Mouse (Mus musculus): ENCODE results near the gene Ptpn5.
A peak's percentile ranks its signal among the peaks of the same experiment; 100 is the strongest.

Gene Ptpn5

GRCm38 (mm10) chr7:47059339-47059738, 74.1 kb downstream of the Ptpn5 start:
- DNase-seq (ENCODE audit: low read depth, low spot score) = no peak

- no peak for DNase-seq (ENCODE audit: low read depth, low spot score)
Measured at GRCm38 (mm10) chr7:47056273-47056672, 77.2 kb downstream of the Ptpn5 start.

- no peak for DNase-seq (ENCODE audit: low read depth, low spot score)
Measured at GRCm38 (mm10) chr7:47055744-47056143, 77.7 kb downstream of the Ptpn5 start.

GRCm38 (mm10) chr7:47054666-47055065, 78.8 kb downstream of the Ptpn5 start:
- DNase-seq (ENCODE audit: low read depth, low spot score) = no peak

- no peak for DNase-seq (ENCODE audit: low read depth, low spot score)
Measured at GRCm38 (mm10) chr7:47053287-47053686, 80.2 kb downstream of the Ptpn5 start.

GRCm38 (mm10) chr7:47052276-47052675, 81.2 kb downstream of the Ptpn5 start:
- DNase-seq (ENCODE audit: low read depth, low spot score) = no peak

- DNase-seq (ENCODE audit: low read depth, low spot score) = no peak
Measured at GRCm38 (mm10) chr7:47051404-47052151, 81.9 kb downstream of the Ptpn5 start.

GRCm38 (mm10) chr7:47050766-47051165, 82.7 kb downstream of the Ptpn5 start:
- no peak for DNase-seq (ENCODE audit: low read depth, low spot score)

GRCm38 (mm10) chr7:47050366-47050765, 83.1 kb downstream of the Ptpn5 start, which contains the start of gene Tmem86a:
Gene Tmem86a (plus strand): TSS chr7:47050601.
- peak; percentile 92 for DNase-seq (ENCODE audit: low read depth, low spot score)

GRCm38 (mm10) chr7:47042823-47043490, 90.5 kb downstream of the Ptpn5 start:
- no peak for DNase-seq (ENCODE audit: low read depth, low spot score)

GRCm38 (mm10) chr7:47042121-47042520, 91.4 kb downstream of the Ptpn5 start:
- no peak for DNase-seq (ENCODE audit: low read depth, low spot score)

GRCm38 (mm10) chr7:47041706-47042105, 91.8 kb downstream of the Ptpn5 start:
- DNase-seq (ENCODE audit: low read depth, low spot score) = no peak

- DNase-seq (ENCODE audit: low read depth, low spot score) = no peak
Measured at GRCm38 (mm10) chr7:47035426-47035825, 98.1 kb downstream of the Ptpn5 start.

GRCm38 (mm10) chr7:47034785-47035384, 98.6 kb downstream of the Ptpn5 start:
- DNase-seq (ENCODE audit: low read depth, low spot score) = no peak

- DNase-seq (ENCODE audit: low read depth, low spot score) = no peak
Measured at GRCm38 (mm10) chr7:47031371-47031770, 102.1 kb downstream of the Ptpn5 start.

- DNase-seq (ENCODE audit: low read depth, low spot score) = no peak
Measured at GRCm38 (mm10) chr7:47030517-47031193, 102.8 kb downstream of the Ptpn5 start.

All from WW6 (cell line).